Mouse (Mus musculus) gastrocnemius, postnatal 14 days (tissue): ENCODE measurements around the gene Dpysl5. TPM values are rescaled to one million over a fixed set of nuclear protein-coding genes. Genes with fewer than 3 reads are reported as not detected.
"Not testable (repeated sequence)": the region's sequence is repeated elsewhere in the genome, so short reads cannot be mapped to it uniquely, and the experiment has no call there.

Experiments
- DNase-seq: peaks from one replicate; pipeline ENCODE4 v3.0.0; 2021; ENCODE audit warnings: mixed read lengths
- intact Hi-C: fragments of 180-260 bp; cut with DNase I; formaldehyde crosslinking; loops from one replicate; pipeline ENCODE4 v1.15.1; 2025; ENCODE audit warnings: low total_unique reads
- long read RNA-seq, 2 experiments: library from polyadenylated mRNA; stranded (forward); transcript quantifications; one replicate each; pipeline ENCODE4 v2.0.0; 2021
- total RNA-seq, 2 experiments: library from RNA; stranded (reverse); gene quantifications; 2 replicates each; pipeline ENCODE4 v1.2.3; 2021

The Dpysl5 gene
- 1 to 10 TPM; 1.6 to 2.0 TPM for total RNA-seq
- long read RNA-seq, experiment 1, result 0 reads
- long read RNA-seq, experiment 2, full-length matches to known transcripts, result 1 of 3 reads
- long read RNA-seq, experiment 2, partial matches to known transcripts, result 1 of 3 reads
- long read RNA-seq, experiment 2, other reads (novel, unspliced or antisense), result 1 of 3 reads

GRCm38 (mm10) chr5:30711147-30712001, at the start of gene Dpysl5:
Gene Dpysl5 (plus strand): TSS chr5:30711564.
- DNase-seq, result peak; percentile 70
- intact Hi-C loops, result no loop called here

- intact Hi-C loops, result no loop called here
Observed at GRCm38 (mm10) chr5:30665360-30665759, 46.0 kb upstream of the Dpysl5 start.

GRCm38 (mm10) chr5:30665968-30666367, 45.4 kb upstream of the Dpysl5 start:
- intact Hi-C loops, result no loop called here
- DNase-seq, result no peak

More at GRCm38 (mm10) chr5:30665360-30665759, 46.0 kb upstream of the Dpysl5 start:
- DNase-seq, result no peak

- DNase-seq, result peak; percentile 83
- intact Hi-C loops, result no loop called here
Observed at GRCm38 (mm10) chr5:30666391-30667195, 44.8 kb upstream of the Dpysl5 start, which contains the start of gene Cenpa. Gene Cenpa (plus strand): TSS chr5:30666777.

GRCm38 (mm10) chr5:30667215-30667614, 44.1 kb upstream of the Dpysl5 start:
- intact Hi-C loops, result no loop called here
- no peak for DNase-seq

- no peak for DNase-seq
- intact Hi-C loops, result no loop called here
Observed at GRCm38 (mm10) chr5:30667686-30668085, 43.7 kb upstream of the Dpysl5 start.

GRCm38 (mm10) chr5:30668637-30669495, 42.5 kb upstream of the Dpysl5 start:
- intact Hi-C loops, result no loop called here
- no peak for DNase-seq

GRCm38 (mm10) chr5:30669496-30669830, 41.9 kb upstream of the Dpysl5 start:
- DNase-seq, result no peak
- intact Hi-C loops, result no loop called here

GRCm38 (mm10) chr5:30670091-30670490, 41.3 kb upstream of the Dpysl5 start:
- intact Hi-C loops, result no loop called here
- no peak for DNase-seq

- DNase-seq, result no peak
Observed at GRCm38 (mm10) chr5:30674001-30674400, 37.4 kb upstream of the Dpysl5 start.

GRCm38 (mm10) chr5:30676800-30677199, 34.6 kb upstream of the Dpysl5 start:
- DNase-seq, result no peak
- intact Hi-C loops, result no loop called here

More at GRCm38 (mm10) chr5:30674001-30674400, 37.4 kb upstream of the Dpysl5 start:
- intact Hi-C loops, result no loop called here

GRCm38 (mm10) chr5:30678069-30678468, 33.3 kb upstream of the Dpysl5 start:
- DNase-seq, intact Hi-C loops: not testable (repeated sequence)

GRCm38 (mm10) chr5:30678722-30679296, 32.6 kb upstream of the Dpysl5 start:
- intact Hi-C loops, result no loop called here
- DNase-seq, result no peak

- no peak for DNase-seq
- intact Hi-C loops, result no loop called here
Observed at GRCm38 (mm10) chr5:30679593-30679992, 31.8 kb upstream of the Dpysl5 start.

- intact Hi-C loops, result no loop called here
- no peak for DNase-seq
Observed at GRCm38 (mm10) chr5:30681970-30682369, 29.4 kb upstream of the Dpysl5 start.

GRCm38 (mm10) chr5:30682967-30683600, 28.3 kb upstream of the Dpysl5 start:
- no peak for DNase-seq
- intact Hi-C loops, result no loop called here

- DNase-seq, result no peak
- intact Hi-C loops, result no loop called here
Observed at GRCm38 (mm10) chr5:30683993-30684392, 27.4 kb upstream of the Dpysl5 start.

GRCm38 (mm10) chr5:30686781-30687180, 24.6 kb upstream of the Dpysl5 start:
- DNase-seq, result no peak
- intact Hi-C loops, result no loop called here
